Mouse (Mus musculus): ENCODE results near the gene Glis2. TPM values are rescaled to one million over a fixed set of nuclear protein-coding genes. Genes with fewer than 3 reads are reported as not detected.
A peak's percentile ranks its signal among the peaks of the same experiment; 100 is the strongest.

Gene Glis2
- polyA plus RNA-seq, 1 experiment: 29.6 TPM

DNA sequence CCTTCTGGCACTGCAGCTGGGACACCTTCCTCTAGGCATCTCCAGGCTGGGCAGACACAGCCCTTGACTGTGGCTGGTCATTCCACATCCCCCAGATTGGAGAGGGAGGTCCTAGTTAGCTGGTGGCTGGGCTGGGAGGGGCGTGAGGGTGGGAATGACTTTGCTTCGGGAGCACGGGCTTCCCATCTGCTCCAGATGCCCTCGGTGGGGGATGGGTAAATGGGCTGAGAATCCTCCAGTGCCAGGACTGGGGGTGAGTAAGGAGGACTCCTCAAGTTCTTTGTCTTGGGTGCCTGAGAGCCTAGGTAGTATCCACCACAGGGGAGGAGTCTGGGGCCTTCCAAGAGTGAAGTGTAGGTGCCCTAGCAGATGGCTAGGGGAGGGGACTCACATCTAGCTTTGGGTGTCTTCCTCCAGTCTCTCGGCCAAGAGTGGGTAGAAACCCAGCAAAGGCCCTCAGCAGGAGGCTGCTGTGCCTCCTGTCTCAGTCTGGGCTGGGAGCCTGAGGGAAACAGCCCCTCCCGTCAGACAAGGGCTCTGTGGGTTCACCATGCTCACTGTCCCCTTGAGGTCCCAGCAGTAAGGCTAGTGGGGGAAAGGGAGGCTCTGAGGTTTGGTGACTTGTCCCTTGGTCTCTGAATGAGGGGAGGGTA is 4.5 kb downstream of the Glis2 start:
- Histone ChIP-seq H3K36me3 (ENCODE audit: control insufficient read depth, insufficient read depth) (no peaks in the 10 kb centered on the region), H3K79me2 (ENCODE audit: control insufficient read depth, insufficient read depth) (peaks cover 91% of the 10 kb centered on the region), H3K4me3 (no peak overlapping the region), H3K4me2 (ENCODE audit: low read depth) (peak overlapping the region; percentile 99), H3K27me3 (ENCODE audit: control insufficient read depth, insufficient read depth, insufficient read length) (no peaks in the 10 kb centered on the region), H3ac (ENCODE audit: control insufficient read depth, insufficient read length) (no peak overlapping the region)
- TF ChIP-seq POLR2A (IDR thresholded peaks at IDR 0.05; ENCODE audit: insufficient read length, low read depth): no peak
- peak in 1 of 3 experiments; percentile 29 for TF ChIP-seq MYOD1 (IDR thresholded peaks at IDR 0.05; ENCODE audit: control insufficient read depth in 1 of 3, insufficient read length in 2 of 3, low read depth in 2 of 3)
- TF ChIP-seq REST (IDR thresholded peaks at IDR 0.05; ENCODE audit: insufficient read depth, insufficient read length): no peak

DNA sequence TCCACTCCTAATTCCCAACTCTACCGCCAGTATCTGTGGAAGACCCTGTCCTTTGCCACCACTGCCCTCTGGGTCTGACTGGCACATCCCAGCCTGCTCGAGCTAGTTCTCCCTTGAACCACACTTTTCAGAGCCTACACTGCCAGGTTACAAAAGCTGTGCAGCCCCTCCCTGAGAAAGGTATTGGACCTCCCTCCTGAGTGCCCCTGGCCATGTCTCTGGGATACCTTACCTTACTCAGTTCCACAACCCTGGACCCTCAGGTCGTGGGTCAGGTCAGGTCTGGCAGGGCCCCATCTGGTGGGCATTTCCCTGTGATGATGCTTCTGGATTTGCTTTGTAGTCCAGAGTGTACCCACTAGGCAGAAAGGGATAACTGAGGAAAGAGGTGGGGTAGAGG is 5.1 kb downstream of the Glis2 start:
- no peak overlapping the region for H3ac ChIP-seq (ENCODE audit: control insufficient read depth, insufficient read length)
- no peak overlapping the region for H3K4me3 ChIP-seq
- no peaks in the 10 kb centered on the region for H3K36me3 ChIP-seq (ENCODE audit: control insufficient read depth, insufficient read depth)
- TF ChIP-seq CEBPB (IDR thresholded peaks at IDR 0.05; ENCODE audit: insufficient read depth, poor library complexity, severe bottlenecking) (no peak), REST (IDR thresholded peaks at IDR 0.05; ENCODE audit: insufficient read depth, insufficient read length) (no peak), MYOD1 (IDR thresholded peaks at IDR 0.05; ENCODE audit: control insufficient read depth in 1 of 3, insufficient read length in 2 of 3, low read depth in 2 of 3) (no peak), POLR2AphosphoS2 (IDR thresholded peaks at IDR 0.05; ENCODE audit: insufficient read length, low read depth) (no peak), TCF12 (IDR thresholded peaks at IDR 0.05; ENCODE audit: insufficient read depth, poor library complexity, severe bottlenecking) (no peak), MAX (IDR thresholded peaks at IDR 0.05; ENCODE audit: low read depth) (no peak), TCF3 (IDR thresholded peaks at IDR 0.05; ENCODE audit: insufficient read length, low read depth) (no peak), E2F4 (IDR thresholded peaks at IDR 0.05; ENCODE audit: insufficient read depth) (no peak), MYOG (IDR thresholded peaks at IDR 0.05; ENCODE audit: control insufficient read depth in 1 of 3, insufficient read depth in 1 of 3, insufficient read length in 2 of 3, low read depth in 2 of 3) (no peak), SRF (IDR thresholded peaks at IDR 0.05; ENCODE audit: control insufficient read depth, insufficient read length, low read depth) (no peak), USF1 (IDR thresholded peaks at IDR 0.05; ENCODE audit: low read depth) (no peak), POLR2A (IDR thresholded peaks at IDR 0.05; ENCODE audit: insufficient read length, low read depth) (no peak)
- H3K79me2 ChIP-seq (ENCODE audit: control insufficient read depth, insufficient read depth): peaks cover 97% of the 10 kb centered on the region
- H3K4me2 ChIP-seq (ENCODE audit: low read depth): no peak overlapping the region
- H3K27me3 ChIP-seq (ENCODE audit: control insufficient read depth, insufficient read depth, insufficient read length): no peaks in the 10 kb centered on the region

DNA sequence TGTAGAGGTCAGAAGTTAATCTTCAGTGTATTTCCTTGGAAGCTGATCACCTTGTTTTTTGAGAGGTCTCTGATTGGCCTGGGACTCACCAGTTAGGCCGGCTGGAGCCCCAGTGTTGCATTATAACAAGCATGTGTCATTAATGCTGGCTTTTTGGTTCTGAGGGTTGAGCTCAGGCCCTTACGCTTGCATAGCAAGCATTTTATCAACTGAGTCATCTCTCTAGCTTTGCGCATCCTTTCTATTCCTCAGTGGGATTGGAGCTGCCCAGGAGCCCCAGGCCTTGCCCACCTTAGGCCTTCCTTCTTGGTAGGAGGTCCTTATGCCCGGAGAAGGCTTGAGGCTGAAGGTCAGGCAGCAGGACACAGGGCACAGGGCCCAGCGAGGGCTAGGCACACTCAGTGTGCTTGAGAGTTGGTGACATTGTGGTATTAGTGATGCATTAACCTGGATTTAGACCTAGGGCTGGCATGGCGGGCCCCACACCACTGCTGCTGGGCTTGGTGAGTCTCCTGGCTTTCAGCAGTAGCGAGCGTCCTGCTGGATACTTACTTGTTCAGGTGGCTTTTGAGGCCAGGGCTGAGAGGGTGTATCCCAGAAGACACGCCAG is 6.3 kb downstream of the Glis2 start:
- no peaks in the 10 kb centered on the region for H3K27me3 ChIP-seq (ENCODE audit: control insufficient read depth, insufficient read depth, insufficient read length)
- H3K4me3 ChIP-seq: no peak overlapping the region
- H3K36me3 ChIP-seq (ENCODE audit: control insufficient read depth, insufficient read depth): no peaks in the 10 kb centered on the region
- no peak overlapping the region for H3ac ChIP-seq (ENCODE audit: control insufficient read depth, insufficient read length)
- H3K79me2 ChIP-seq (ENCODE audit: control insufficient read depth, insufficient read depth): peaks cover 98% of the 10 kb centered on the region
- no peak for TF ChIP-seq TCF12 (IDR thresholded peaks at IDR 0.05; ENCODE audit: insufficient read depth, poor library complexity, severe bottlenecking)
- TF ChIP-seq SRF (IDR thresholded peaks at IDR 0.05; ENCODE audit: control insufficient read depth, insufficient read length, low read depth): no peak
- TF ChIP-seq CEBPB (IDR thresholded peaks at IDR 0.05; ENCODE audit: insufficient read depth, poor library complexity, severe bottlenecking): no peak
- TF ChIP-seq E2F4 (IDR thresholded peaks at IDR 0.05; ENCODE audit: insufficient read depth): no peak
- H3K4me2 ChIP-seq (ENCODE audit: low read depth): no peak overlapping the region

DNA sequence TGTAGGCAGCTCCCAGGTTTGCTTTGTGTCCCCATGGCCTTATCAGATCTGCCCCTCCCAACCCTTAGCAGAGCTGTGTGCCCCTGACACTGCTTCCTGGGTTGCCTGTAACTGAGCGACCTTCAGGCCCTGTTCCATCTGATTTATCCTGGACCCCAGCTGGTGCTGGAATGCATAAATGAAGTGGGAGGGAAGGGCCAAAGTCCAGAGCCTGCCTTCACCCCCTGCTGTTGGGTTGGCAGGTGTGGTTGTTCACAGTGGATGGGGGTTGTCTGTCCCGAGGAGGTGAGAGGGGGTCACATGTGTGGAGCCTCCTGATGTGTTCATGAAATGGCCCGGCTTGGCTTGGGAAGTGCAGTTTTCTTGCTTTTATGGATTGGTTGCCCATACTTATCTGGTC is 7.7 kb downstream of the Glis2 start:
- no peak overlapping the region for H3K4me2 ChIP-seq (ENCODE audit: low read depth)
- H3K36me3 ChIP-seq (ENCODE audit: control insufficient read depth, insufficient read depth): no peaks in the 10 kb centered on the region
- no peak overlapping the region for H3K4me3 ChIP-seq
- H3K27me3 ChIP-seq (ENCODE audit: control insufficient read depth, insufficient read depth, insufficient read length): no peaks in the 10 kb centered on the region
- H3K79me2 ChIP-seq (ENCODE audit: control insufficient read depth, insufficient read depth): peaks cover 99% of the 10 kb centered on the region
- H3ac ChIP-seq (ENCODE audit: control insufficient read depth, insufficient read length): no peak overlapping the region
- TF ChIP-seq POLR2AphosphoS2 (IDR thresholded peaks at IDR 0.05; ENCODE audit: insufficient read length, low read depth) (no peak), MYOG (IDR thresholded peaks at IDR 0.05; ENCODE audit: control insufficient read depth in 1 of 3, insufficient read depth in 1 of 3, insufficient read length in 2 of 3, low read depth in 2 of 3) (peak in 1 of 3 experiments; percentile 10)

GRCm38 (mm10) chr16:4602766-4603452 is 8.4 kb downstream of the Glis2 start:
- no peaks in the 10 kb centered on the region for H3K36me3 ChIP-seq (ENCODE audit: control insufficient read depth, insufficient read depth)
- H3K4me3 ChIP-seq: no peak overlapping the region
- H3K79me2 ChIP-seq (ENCODE audit: control insufficient read depth, insufficient read depth): peaks cover 99% of the 10 kb centered on the region
- H3K27me3 ChIP-seq (ENCODE audit: control insufficient read depth, insufficient read depth, insufficient read length): no peaks in the 10 kb centered on the region
- no peak overlapping the region for H3ac ChIP-seq (ENCODE audit: control insufficient read depth, insufficient read length)
- no peak for TF ChIP-seq TCF12 (IDR thresholded peaks at IDR 0.05; ENCODE audit: insufficient read depth, poor library complexity, severe bottlenecking)
- peak in 1 of 3 experiments; percentile 27 for TF ChIP-seq MYOD1 (IDR thresholded peaks at IDR 0.05; ENCODE audit: control insufficient read depth in 1 of 3, insufficient read length in 2 of 3, low read depth in 2 of 3)
- H3K4me2 ChIP-seq (ENCODE audit: low read depth): peak overlapping the region; percentile 30

Measured in myocyte (in vitro differentiated cells).